Mouse (Mus musculus): Measurements from ENCODE around the gene Ngfr.

Ngfr gene

GRCm38 (mm10) chr11:95595438-95596149, 8.1 kb upstream of the Ngfr start:
- no peak for DNase-seq (ENCODE audit: low read depth)

- no peak for DNase-seq (ENCODE audit: low read depth)
Measured at GRCm38 (mm10) chr11:95594686-95595212, 7.2 kb upstream of the Ngfr start.

GRCm38 (mm10) chr11:95593501-95593900, 6.0 kb upstream of the Ngfr start:
- DNase-seq (ENCODE audit: low read depth): no peak

- no peak for DNase-seq (ENCODE audit: low read depth)
Measured at GRCm38 (mm10) chr11:95592691-95593090, 5.2 kb upstream of the Ngfr start.

- no peak for DNase-seq (ENCODE audit: low read depth)
Measured at GRCm38 (mm10) chr11:95589195-95589594, 1.7 kb upstream of the Ngfr start.

- no peak for DNase-seq (ENCODE audit: low read depth)
Measured at GRCm38 (mm10) chr11:95586751-95587422, 648 bp downstream of the Ngfr start.

GRCm38 (mm10) chr11:95586184-95586583, 1.4 kb downstream of the Ngfr start:
- peak; percentile 58 for DNase-seq (ENCODE audit: low read depth)

- no peak for DNase-seq (ENCODE audit: low read depth)
Measured at GRCm38 (mm10) chr11:95585684-95586083, 1.9 kb downstream of the Ngfr start.

- no peak for DNase-seq (ENCODE audit: low read depth)
Measured at GRCm38 (mm10) chr11:95585281-95585680, 2.3 kb downstream of the Ngfr start.

GRCm38 (mm10) chr11:95584651-95585050, 2.9 kb downstream of the Ngfr start:
- DNase-seq (ENCODE audit: low read depth): no peak

GRCm38 (mm10) chr11:95583396-95583795, 4.1 kb downstream of the Ngfr start:
- DNase-seq (ENCODE audit: low read depth): no peak

GRCm38 (mm10) chr11:95582193-95582592, 5.3 kb downstream of the Ngfr start:
- DNase-seq (ENCODE audit: low read depth): no peak

GRCm38 (mm10) chr11:95579455-95579854, 8.1 kb downstream of the Ngfr start:
- no peak for DNase-seq (ENCODE audit: low read depth)

- peak; percentile 61 for DNase-seq (ENCODE audit: low read depth)
Measured at GRCm38 (mm10) chr11:95577776-95578446, 9.6 kb downstream of the Ngfr start.

- no peak for DNase-seq (ENCODE audit: low read depth)
Measured at GRCm38 (mm10) chr11:95576299-95576698, 11.2 kb downstream of the Ngfr start.

GRCm38 (mm10) chr11:95575791-95576190, 11.7 kb downstream of the Ngfr start:
- no peak for DNase-seq (ENCODE audit: low read depth)

- no peak for DNase-seq (ENCODE audit: low read depth)
Measured at GRCm38 (mm10) chr11:95574786-95575334, 12.7 kb downstream of the Ngfr start.

- DNase-seq (ENCODE audit: low read depth): no peak
Measured at GRCm38 (mm10) chr11:95572227-95572626, 15.3 kb downstream of the Ngfr start.

- DNase-seq (ENCODE audit: low read depth): no peak
Measured at GRCm38 (mm10) chr11:95571755-95572154, 15.8 kb downstream of the Ngfr start.

- DNase-seq (ENCODE audit: low read depth): no peak
Measured at GRCm38 (mm10) chr11:95570827-95571619, 16.5 kb downstream of the Ngfr start.

- DNase-seq (ENCODE audit: low read depth): no peak
Measured at GRCm38 (mm10) chr11:95569908-95570307, 17.6 kb downstream of the Ngfr start.

All from induced T-regulatory cell, adult 2 months (primary cell).